Mouse (Mus musculus) kidney, postnatal 0 days (tissue): ENCODE measurements around the gene Wnt5a. TPM values are rescaled to one million over a fixed set of nuclear protein-coding genes. Genes with fewer than 3 reads are reported as not detected.

ENCODE experiments used
- ATAC-seq: fragments of 200-750 bp; cut with Nextera tagmentation; replicated peaks from 2 replicates; pipeline ENCODE4 v1.8.0; 2017; ENCODE audit warnings: low read depth, moderate number of reproducible peaks, moderate TSS enrichment, moderate library complexity; ENCODE audit not compliant: low FRiP score
- DNase-seq: peaks from one replicate; pipeline ENCODE4 v3.0.0-alpha.2; 2016; ENCODE audit warnings: low spot score
- H3K27ac ChIP-seq: fragments of 300-500 bp; sonication (generic); 2 replicates; pipeline ENCODE4 v1.5.1; 2014; ENCODE audit warnings: mild to moderate bottlenecking
- H3K27me3 ChIP-seq: fragments of 300-500 bp; sonication (generic); 2 replicates; pipeline ENCODE4 v1.6.1; 2014; ENCODE audit warnings: low read length, mixed read lengths; ENCODE audit not compliant: insufficient read depth
- H3K36me3 ChIP-seq: fragments of 300-500 bp; sonication (generic); 2 replicates; pipeline ENCODE4 v1.6.1; 2014; ENCODE audit warnings: low read length, mixed read lengths; ENCODE audit not compliant: insufficient read depth
- H3K4me1 ChIP-seq: fragments of 300-500 bp; sonication (generic); replicated peaks from 2 replicates; pipeline ENCODE4 v1.6.1; 2014; ENCODE audit warnings: antibody characterized with exemption, low read length, mixed read lengths; ENCODE audit not compliant: insufficient read depth
- H3K4me2 ChIP-seq: fragments of 300-500 bp; sonication (generic); 2 replicates; pipeline ENCODE4 v1.6.1; 2014; ENCODE audit warnings: mild to moderate bottlenecking, low read length, moderate library complexity, mixed read lengths
- H3K4me3 ChIP-seq: fragments of 300-500 bp; sonication (generic); replicated peaks from 2 replicates; pipeline ENCODE4 v1.5.1; 2014; ENCODE audit warnings: low read depth, low read length
- H3K9ac ChIP-seq: fragments of 300-500 bp; sonication (generic); 2 replicates; pipeline ENCODE4 v1.6.1; 2014; ENCODE audit warnings: low read depth, low read length
- H3K9me3 ChIP-seq: fragments of 300-500 bp; sonication (generic); replicated peaks from 2 replicates; pipeline ENCODE4 v1.6.1; 2016; ENCODE audit warnings: low read length, inconsistent platforms, mixed read lengths
- CTCF ChIP-seq: IDR thresholded peaks from 2 replicates; pipeline ENCODE4 v1.5.1; 2016; ENCODE audit warnings: antibody characterized with exemption, low read depth, mild to moderate bottlenecking, moderate library complexity
- WGBS: fragments of 180-500 bp; shearing (Covaris S2); extraction: QIAGEN DNeasy Blood & Tissue Kit; methylation state at CpG from one replicate; pipeline ENCODE4 v1.1.7; 2014; 5-methylcytosine and 5-hydroxymethylcytosine counted together
- polyA plus RNA-seq: library from polyadenylated mRNA; unstranded; fragments of >200 nt; fragmentation: Nextera tagmentation; extraction: Ambion mirVana; gene quantifications from 2 replicates; pipeline ENCODE4 v1.2.1, GENCODE M21; 2015

Wnt5a gene
- polyA plus RNA-seq, 1 experiment from 2014 or later = 23.3 TPM

DNA sequence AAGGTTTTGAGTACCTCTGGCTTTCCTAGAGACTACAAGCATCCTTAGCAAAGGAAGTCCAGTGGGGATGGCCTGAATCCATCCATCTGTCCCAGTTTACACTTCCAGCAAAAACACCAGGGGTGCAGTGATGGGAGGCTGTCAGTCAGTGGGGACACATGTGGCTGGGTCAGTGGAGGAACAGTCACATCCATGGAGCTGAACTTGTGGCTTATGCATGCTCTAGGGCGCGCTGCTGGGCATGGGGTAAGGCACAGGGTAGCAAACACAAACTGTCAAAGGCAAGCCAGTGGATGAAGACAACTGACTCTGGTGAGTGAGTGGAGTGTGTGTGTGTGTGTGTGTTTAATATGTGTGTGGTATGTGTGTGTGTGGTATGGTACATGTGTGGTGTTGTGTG lies 1.3 kb upstream of the Wnt5a start:
- Histone ChIP-seq H3K4me3 (no peak overlapping the region), H3K27me3 (0 out of 2 replicates have a peak, but pooled peaks cover 5% of the 10 kb centered on the region), H3K27ac (no peak overlapping the region), H3K4me2 (no peak overlapping the region), H3K9ac (no peak overlapping the region), H3K4me1 (0 out of 2 replicates have a peak, but pooled peaks cover 5% of the 10 kb centered on the region), H3K9me3 (no peaks in the 10 kb centered on the region), H3K36me3 (no peaks in the 10 kb centered on the region)
- no peak for ATAC-seq
- TF ChIP-seq CTCF = no peak
- WGBS = 87% methylated on average over 2 of the region's 2 CpGs
- DNase-seq = no peak

DNA sequence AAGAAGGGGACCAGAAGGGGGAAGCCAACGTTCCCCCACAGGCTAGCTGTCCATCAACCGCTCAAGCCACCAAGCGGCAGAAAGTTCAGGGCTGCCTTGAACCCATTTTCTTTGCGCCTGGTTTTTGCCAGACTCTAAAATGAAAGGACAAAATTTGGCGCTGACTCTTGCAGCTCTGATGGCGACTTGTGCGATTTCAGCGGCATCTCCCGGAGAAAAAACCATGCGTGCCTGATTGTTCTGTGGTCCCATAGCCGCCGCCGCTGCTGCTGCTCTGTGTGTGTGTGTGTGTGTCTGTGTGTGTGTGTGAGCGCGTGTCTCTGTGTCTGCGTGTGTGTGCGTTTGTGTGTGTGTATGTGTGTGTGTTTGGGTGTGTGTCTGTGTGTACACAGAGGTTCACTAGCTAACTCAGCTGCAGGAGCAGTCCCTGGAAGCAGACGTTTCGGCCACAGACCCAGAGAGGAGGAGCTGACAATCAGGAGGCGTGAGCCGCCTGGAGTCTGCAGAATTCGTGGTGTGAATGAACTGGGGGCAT lies 568 bp downstream of the Wnt5a start:
- peak; percentile 16 for TF ChIP-seq CTCF
- H3K27ac ChIP-seq = peak overlapping the region; percentile 89
- 1% methylated on average over 22 of the region's 22 CpGs for WGBS
- H3K4me3 ChIP-seq = peak overlapping the region; percentile 53
- peak overlapping the region; percentile 86 for H3K4me2 ChIP-seq
- ATAC-seq = peak; percentile 38; the same call in 1 of the 2 replicates
- H3K4me1 ChIP-seq = peaks cover 6% of the 10 kb centered on the region; the same call in 1 of the 2 replicates
- peak; percentile 83 for DNase-seq
- no peaks in the 10 kb centered on the region for H3K9me3 ChIP-seq
- 0 out of 2 replicates have a peak, but pooled peaks cover 16% of the 10 kb centered on the region for H3K27me3 ChIP-seq
- no peaks in the 10 kb centered on the region for H3K36me3 ChIP-seq
- peak overlapping the region; percentile 58 for H3K9ac ChIP-seq

DNA sequence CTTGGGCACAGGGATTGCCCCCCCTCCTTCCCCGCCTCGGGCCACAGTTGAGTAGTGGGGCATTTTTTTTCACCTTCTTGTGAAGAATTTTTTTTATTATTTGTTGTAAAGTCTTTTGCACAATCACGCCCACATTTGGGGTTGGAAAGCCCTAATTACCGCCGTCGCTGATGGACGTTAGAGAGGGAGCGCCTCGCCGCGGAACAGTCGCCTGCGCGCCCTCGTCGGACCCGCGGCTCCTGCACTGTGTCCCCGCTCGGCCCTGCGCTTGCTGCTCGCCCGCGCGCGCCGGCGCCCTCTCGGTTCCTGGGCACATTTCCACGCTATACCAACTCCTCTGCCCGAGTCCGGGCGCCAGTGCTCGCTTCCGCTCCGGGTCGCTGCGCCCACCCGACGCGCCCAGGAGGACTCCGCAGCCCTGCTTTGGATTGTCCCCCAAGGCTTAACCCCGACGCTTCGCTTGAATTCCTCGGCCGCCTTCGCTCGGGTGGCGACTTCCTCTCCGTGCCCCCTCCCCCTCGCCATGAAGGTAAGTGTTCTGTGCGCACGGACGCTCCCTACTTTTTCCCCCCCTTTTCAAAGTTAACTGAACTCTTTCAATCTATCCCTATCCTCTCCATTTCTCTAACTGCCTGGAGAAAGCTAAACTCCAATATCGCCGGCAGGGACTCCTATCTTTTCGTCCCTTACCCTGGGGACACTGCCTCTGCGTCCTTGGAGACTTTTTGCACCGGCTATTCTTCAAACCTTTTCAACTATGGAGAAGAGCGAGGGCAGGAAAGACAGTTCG lies 1.2 kb downstream of the Wnt5a start:
- Histone ChIP-seq H3K27me3 (0 out of 2 replicates have a peak, but pooled peaks cover 18% of the 10 kb centered on the region), H3K4me3 (peak overlapping the region; percentile 53), H3K9ac (peak overlapping the region; percentile 58), H3K4me1 (peaks cover 13% of the 10 kb centered on the region; the same call in 1 of the 2 replicates), H3K9me3 (no peaks in the 10 kb centered on the region), H3K4me2 (peak overlapping the region; percentile 86), H3K27ac (peak overlapping the region; percentile 89), H3K36me3 (no peaks in the 10 kb centered on the region)
- DNase-seq (peak; percentile 59), ATAC-seq (peak; percentile 33; the same call in 1 of the 2 replicates)
- WGBS = under 1% methylated on average over 62 of the region's 62 CpGs
- no peak for TF ChIP-seq CTCF

DNA sequence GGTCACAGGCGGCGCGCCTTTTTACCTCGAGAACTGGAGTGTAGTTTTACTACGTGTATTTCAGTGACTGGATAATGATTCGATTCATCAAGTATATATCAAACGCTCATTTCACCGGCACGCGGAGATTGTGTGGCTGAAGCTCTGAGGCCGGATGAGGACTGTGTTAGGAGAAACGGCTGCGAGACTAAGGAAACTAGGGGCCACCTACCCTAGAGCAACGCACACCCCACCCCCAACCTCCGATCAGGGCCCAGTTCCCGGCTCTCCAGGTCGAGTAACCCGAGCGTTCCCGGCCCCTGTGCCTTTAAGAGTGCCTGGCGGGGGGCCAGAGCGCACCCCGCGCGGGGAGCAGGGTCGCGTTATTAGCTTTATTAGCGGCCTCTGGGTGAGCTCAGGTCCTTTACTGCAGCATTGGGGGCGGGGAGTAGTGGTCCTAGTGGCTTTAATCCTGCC lies 1.9 kb downstream of the Wnt5a start:
- Histone ChIP-seq H3K9ac (peak overlapping the region; percentile 58), H3K27ac (peak overlapping the region; percentile 89), H3K36me3 (no peaks in the 10 kb centered on the region), H3K4me1 (peaks cover 14% of the 10 kb centered on the region; the same call in 1 of the 2 replicates), H3K4me2 (peak overlapping the region; percentile 86), H3K9me3 (no peaks in the 10 kb centered on the region), H3K27me3 (0 out of 2 replicates have a peak, but pooled peaks cover 18% of the 10 kb centered on the region), H3K4me3 (peak overlapping the region; percentile 53)
- no peak for TF ChIP-seq CTCF
- DNase-seq (peak; percentile 71), ATAC-seq (peak; percentile 25; the same call in 1 of the 2 replicates)
- WGBS = under 1% methylated on average over 29 of the region's 29 CpGs

DNA sequence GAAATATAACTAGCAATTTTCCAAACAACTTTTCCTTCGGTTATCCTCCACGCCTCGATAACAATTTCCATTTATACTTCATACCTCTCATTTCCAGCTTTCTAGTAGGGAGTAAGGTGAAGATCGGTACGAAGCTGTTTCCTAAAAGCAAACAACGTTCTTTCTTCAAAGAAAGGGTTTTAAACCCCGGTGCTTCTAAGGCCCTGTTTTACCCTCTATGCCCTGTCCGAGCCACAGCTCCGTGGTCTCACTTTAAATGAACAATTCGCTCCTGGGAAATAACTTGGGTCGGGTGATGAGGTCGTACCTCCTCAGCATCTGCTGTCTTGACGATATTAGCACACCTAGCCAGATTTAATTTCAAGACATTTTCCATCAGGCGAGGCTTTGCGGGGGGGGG lies 2.5 kb downstream of the Wnt5a start:
- Histone ChIP-seq H3K36me3 (no peaks in the 10 kb centered on the region), H3K9me3 (no peaks in the 10 kb centered on the region), H3K4me1 (peaks cover 14% of the 10 kb centered on the region; the same call in 1 of the 2 replicates), H3K27me3 (0 out of 2 replicates have a peak, but pooled peaks cover 18% of the 10 kb centered on the region), H3K27ac (0 out of 2 replicates have a peak overlapping the region, but pooled peaks have one; percentile 89), H3K4me2 (peak overlapping the region; percentile 86), H3K9ac (peak overlapping the region; percentile 58), H3K4me3 (peak overlapping the region; percentile 53)
- DNase-seq = peak; percentile 39
- ATAC-seq = no peak
- TF ChIP-seq CTCF = no peak
- under 1% methylated on average over 15 of the region's 15 CpGs for WGBS

DNA sequence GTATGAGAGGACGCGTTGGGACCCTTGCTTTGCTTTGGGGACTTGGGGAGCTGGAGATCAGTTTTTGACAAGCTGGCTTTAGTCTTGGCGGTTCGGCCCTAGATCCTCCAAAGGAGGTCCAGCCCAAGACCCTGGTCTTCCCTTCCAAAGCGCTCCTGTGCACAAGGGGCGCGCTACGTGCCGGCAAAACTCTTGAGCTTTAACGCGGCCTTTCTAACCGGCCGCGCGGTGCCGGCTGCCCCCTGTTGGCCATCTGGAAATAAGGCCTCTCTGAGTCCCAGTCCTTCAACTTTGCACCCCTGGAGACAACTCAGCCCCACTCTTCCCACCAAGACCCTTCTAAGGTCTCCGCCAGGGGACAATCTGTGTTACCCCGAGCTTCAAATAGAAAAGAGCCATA lies 2.9 kb downstream of the Wnt5a start:
- DNase-seq = peak; percentile 91
- H3K4me2 ChIP-seq = peak overlapping the region; percentile 86
- H3K36me3 ChIP-seq = no peaks in the 10 kb centered on the region
- peaks cover 18% of the 10 kb centered on the region; the same call in 1 of the 2 replicates for H3K27me3 ChIP-seq
- peak; percentile 91 for TF ChIP-seq CTCF
- ATAC-seq = no peak
- WGBS = 5% methylated on average over 18 of the region's 18 CpGs
- peak overlapping the region; percentile 58 for H3K9ac ChIP-seq
- no peak overlapping the region for H3K27ac ChIP-seq
- H3K4me3 ChIP-seq = peak overlapping the region; percentile 53
- H3K4me1 ChIP-seq = peaks cover 14% of the 10 kb centered on the region; the same call in 1 of the 2 replicates
- H3K9me3 ChIP-seq = no peaks in the 10 kb centered on the region
